Mouse (Mus musculus) embryo, embryonic 10.5 days (tissue): ENCODE results near the gene Armh3.

Experiments used
- DNase-seq: peaks from one replicate; pipeline ENCODE4 v3.0.0-alpha.2; 2015; ENCODE audit warnings: low spot score

The Armh3 gene

GRCm38 (mm10) chr19:45789888-45790874 lies 208.1 kb downstream of the Armh3 start:
- no peak for DNase-seq

DNA sequence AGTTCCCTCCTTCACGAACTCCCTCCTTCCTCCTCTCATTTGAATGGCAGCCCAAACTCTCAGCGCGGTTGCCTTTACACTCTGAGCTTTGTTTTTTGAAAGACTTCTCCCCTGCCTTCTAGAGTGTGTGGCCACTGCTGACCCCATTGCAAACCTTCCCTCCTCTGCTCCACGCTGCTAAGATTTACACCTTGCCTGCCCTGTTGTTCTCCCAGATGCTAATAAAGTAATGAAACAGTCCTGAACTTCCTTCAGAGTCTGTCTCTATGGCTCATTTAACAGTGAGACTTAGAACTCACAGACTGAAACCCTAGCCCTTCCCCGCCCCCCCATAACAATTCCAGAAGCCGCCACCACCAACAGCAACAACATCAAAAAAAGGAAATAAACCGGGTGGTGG lies 208.9 kb downstream of the Armh3 start:
- DNase-seq = no peak

- DNase-seq = no peak
Measured at GRCm38 (mm10) chr19:45788337-45788736, 210.0 kb downstream of the Armh3 start.

- no peak for DNase-seq
Measured at GRCm38 (mm10) chr19:45787450-45787849, 210.8 kb downstream of the Armh3 start.

DNA sequence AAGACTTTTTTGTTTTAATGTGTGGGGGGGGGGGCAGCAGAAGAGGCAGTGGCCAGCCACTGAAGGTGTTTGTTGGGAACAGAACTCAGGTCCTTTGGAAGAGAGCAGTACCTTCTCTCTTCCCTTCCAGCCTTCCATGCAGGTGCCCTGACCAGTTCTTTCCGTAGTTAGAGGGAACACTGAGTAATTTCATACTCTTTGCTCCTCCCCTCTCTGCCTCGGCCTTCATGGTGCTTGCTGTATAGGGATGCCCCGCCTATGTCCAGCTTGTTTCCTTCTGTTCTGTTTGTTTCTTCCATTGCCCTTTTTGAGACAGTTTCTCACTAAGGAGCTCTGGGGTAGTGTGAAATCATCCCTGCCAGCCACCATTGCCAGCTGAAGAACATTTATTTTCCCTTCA lies 212.8 kb downstream of the Armh3 start:
- no peak for DNase-seq

- DNase-seq = no peak
Measured at GRCm38 (mm10) chr19:45783933-45784576, 214.2 kb downstream of the Armh3 start.

- peak; percentile 99 for DNase-seq
Measured at GRCm38 (mm10) chr19:45783181-45783932, 214.9 kb downstream of the Armh3 start, which contains the start of gene Mgea5. Gene Mgea5, minus strand, starts transcription at chr19:45783837.

DNA sequence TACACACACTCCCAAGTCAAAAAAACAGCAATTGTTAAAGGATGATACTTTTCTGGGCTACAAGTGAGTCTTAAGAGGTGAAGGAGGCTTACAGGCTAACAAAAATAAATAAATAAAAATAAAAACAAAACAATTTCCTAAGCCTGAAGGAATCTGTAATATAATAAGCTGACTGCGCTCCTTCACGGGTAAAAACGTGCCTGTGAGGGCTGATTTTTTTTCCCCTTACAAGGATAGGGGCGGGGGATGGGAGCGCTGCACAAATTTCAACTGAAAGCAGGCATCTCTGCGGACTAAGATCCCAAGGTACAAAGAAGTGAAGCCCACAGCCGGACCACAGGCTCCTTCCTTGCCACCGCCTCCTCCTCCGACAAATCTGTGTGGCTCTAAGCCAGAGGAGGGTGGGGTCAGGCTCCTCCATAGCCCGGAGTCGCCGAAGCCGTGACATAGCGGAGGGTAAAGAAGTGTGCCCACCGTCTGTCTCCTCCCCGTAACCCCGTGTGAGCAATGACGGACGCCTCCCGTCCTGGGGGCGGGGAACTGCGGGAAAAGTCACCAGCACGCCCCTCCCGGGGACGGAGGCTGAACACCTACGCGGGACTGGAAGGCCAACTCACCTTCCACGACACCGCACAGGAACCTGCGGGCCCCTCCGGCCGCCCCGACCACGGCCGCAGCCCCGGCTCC lies 215.8 kb downstream of the Armh3 start:
- DNase-seq = peak; percentile 79

GRCm38 (mm10) chr19:45781676-45782075 lies 216.6 kb downstream of the Armh3 start:
- no peak for DNase-seq

- no peak for DNase-seq
Measured at GRCm38 (mm10) chr19:45780350-45780915, 217.9 kb downstream of the Armh3 start.

DNA sequence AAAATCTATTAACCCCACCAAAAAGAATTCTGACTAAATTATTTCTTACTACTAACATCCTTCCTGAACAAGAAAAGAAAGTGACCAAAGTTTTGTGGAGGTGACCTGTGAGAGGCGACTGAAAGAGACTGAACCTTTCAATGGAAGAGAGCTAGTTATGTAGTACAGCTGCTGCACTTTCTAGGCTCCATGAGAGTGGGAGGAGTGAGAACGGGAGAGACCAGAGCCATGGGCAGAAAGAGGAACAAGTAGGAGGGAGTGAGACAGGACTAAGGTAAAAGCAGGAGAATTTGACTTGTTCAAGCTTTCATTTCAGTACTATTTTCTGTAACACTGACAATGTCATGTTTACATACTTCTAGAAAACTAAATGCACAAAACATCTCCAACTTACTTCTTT lies 222.8 kb downstream of the Armh3 start:
- DNase-seq = no peak

DNA sequence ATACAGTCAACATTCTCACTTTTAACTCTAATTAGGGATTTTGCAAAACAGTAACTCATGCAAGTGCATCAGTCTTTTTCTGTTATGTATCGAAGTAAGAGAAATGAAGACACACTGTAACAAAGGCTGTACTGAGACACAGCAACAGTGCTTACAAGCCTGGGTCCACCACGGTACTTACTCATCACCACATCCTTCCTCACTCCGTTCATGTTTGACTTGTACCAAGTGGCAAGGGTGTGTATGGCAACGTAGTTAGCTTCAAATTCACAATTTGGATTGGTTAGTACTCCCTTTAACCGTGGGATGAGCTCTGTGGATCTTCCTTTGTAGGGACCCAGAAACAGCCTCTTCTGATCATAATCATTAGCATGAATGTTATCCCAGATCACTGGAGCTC lies 226.8 kb downstream of the Armh3 start:
- no peak for DNase-seq
